ENCODE assay signal across 27 mouse cellular contexts in the genomic region with DNA sequence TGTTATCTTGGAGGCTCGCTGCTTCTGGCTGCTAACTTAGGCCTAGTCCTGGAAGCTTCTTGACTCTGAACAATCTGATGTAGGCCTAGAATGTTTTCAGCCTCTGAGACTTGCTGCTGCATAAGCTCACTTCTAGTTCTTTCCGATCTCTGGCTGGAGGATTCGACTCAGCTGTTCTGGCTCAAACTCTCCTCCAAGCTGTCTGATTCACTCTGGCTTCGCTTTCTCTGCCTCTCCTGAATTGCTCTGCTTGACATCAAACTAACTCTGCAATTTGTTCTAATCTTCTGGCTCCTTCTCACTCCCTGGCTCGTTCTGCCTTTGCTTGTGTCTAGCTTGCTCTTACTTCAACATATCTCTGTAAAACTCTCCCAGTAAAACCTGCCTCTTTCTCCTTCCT.
DNase-seq lines count a peak whose midpoint lies in the region; ATAC-seq lines count a peak whose summit lies in the region.
"Had no signal": no experiment of that assay in that cellular context is flagged by ENCODE, and none has a peak within 500 bp of the region (broad histone marks: within the 10 kb centered on the region; RNA-seq: fewer than 3 reads in every experiment).

No protein-coding gene starts in this region.

- H3K36me3 ChIP-seq in heart, embryonic 12.5 days: no peaks in the 10 kb centered on the region
- H3K36me3 ChIP-seq: forebrain, embryonic 10.5 days; forebrain, embryonic 15.5 days; hindbrain, embryonic 10.5 days; limb, embryonic 13.5 days; midbrain, embryonic 13.5 days; neural tube, embryonic 13.5 days had no signal

- no peak overlapping the region for H3K9ac ChIP-seq in heart, embryonic 12.5 days
- H3K9ac ChIP-seq: forebrain, embryonic 15.5 days; limb, embryonic 13.5 days; midbrain, embryonic 13.5 days; neural tube, embryonic 13.5 days had no signal

- WGBS in heart, embryonic 12.5 days: 72% methylated on average over 5 of the region's 5 CpGs

- no peak overlapping the region for H3K4me3 ChIP-seq in heart, embryonic 12.5 days
- H3K4me3 ChIP-seq: forebrain, embryonic 10.5 days; forebrain, embryonic 15.5 days; hindbrain, embryonic 10.5 days; layer of hippocampus, adult 2 months; left cerebral cortex, adult 2 months; limb, embryonic 13.5 days; midbrain, embryonic 13.5 days; neural tube, embryonic 13.5 days had no signal

- H3K4me2 ChIP-seq in heart, embryonic 12.5 days: no peak overlapping the region
- H3K4me2 ChIP-seq: forebrain, embryonic 15.5 days; limb, embryonic 13.5 days; liver, embryonic 11.5 days; midbrain, embryonic 13.5 days; neural tube, embryonic 13.5 days had no signal

- H3K9me3 ChIP-seq in heart, embryonic 12.5 days (replicated peaks): no peaks in the 10 kb centered on the region
- H3K9me3 ChIP-seq: forebrain, embryonic 10.5 days; forebrain, embryonic 15.5 days; hindbrain, embryonic 10.5 days; limb, embryonic 13.5 days; midbrain, embryonic 13.5 days; neural tube, embryonic 13.5 days had no signal

- DNase-seq in heart, adult 18-20 months: peak; percentile 17 to 23
- DNase-seq in lung, postnatal 36 days: peak; percentile 33
- DNase-seq in lung, postnatal 14 days: no peak
- peak; percentile 15 to 43 for DNase-seq in heart, postnatal 14 days
- no peak for DNase-seq in embryo, embryonic 10 days (ENCODE audit: low spot score)
- DNase-seq in kidney, adult 8-10 months: no peak
- DNase-seq: adrenal gland, postnatal 14 days; cerebellum, adult 18-20 months; cerebellum, postnatal 10 days; gastrocnemius, postnatal 36 days; kidney, adult 18-20 months; kidney, postnatal 36 days; right cerebral cortex, postnatal 4 days; thymus, adult 2 months; thymus, postnatal 36 days had no signal

- no peaks in the 10 kb centered on the region for H3K27me3 ChIP-seq in heart, embryonic 12.5 days (replicated peaks)
- H3K27me3 ChIP-seq: forebrain, embryonic 15.5 days; limb, embryonic 13.5 days; midbrain, embryonic 13.5 days; neural tube, embryonic 13.5 days had no signal

- no peak overlapping the region for H3K27ac ChIP-seq in heart, embryonic 12.5 days (ENCODE audit: poor library complexity, severe bottlenecking)
- H3K27ac ChIP-seq: forebrain, embryonic 10.5 days; forebrain, embryonic 15.5 days; hindbrain, embryonic 10.5 days; layer of hippocampus, adult 2 months; left cerebral cortex, adult 2 months; limb, embryonic 13.5 days; macrophage; midbrain, embryonic 13.5 days; neural tube, embryonic 13.5 days had no signal

- H3K4me1 ChIP-seq in heart, embryonic 12.5 days (replicated peaks): no peaks in the 10 kb centered on the region
- H3K4me1 ChIP-seq: forebrain, embryonic 10.5 days; forebrain, embryonic 15.5 days; hindbrain, embryonic 10.5 days; limb, embryonic 13.5 days; midbrain, embryonic 13.5 days; neural tube, embryonic 13.5 days had no signal

- no peak for ATAC-seq in heart, embryonic 12.5 days (ENCODE audit: insufficient number of reproducible peaks, low FRiP score)
- ATAC-seq: forebrain, embryonic 15.5 days; hindbrain, embryonic 16.5 days; midbrain, embryonic 13.5 days had no signal

- intact Hi-C loops in heart, postnatal 14 days (cut with DNase I): no loop called here

Comparison
In these comparisons a context has a peak if more than half of its experiments do, and no peak if none do; other contexts are left out.
1. DNase-seq: peak in heart, adult 18-20 months (2 of 2), lung, postnatal 36 days (single experiment) and heart, postnatal 14 days (2 of 2); none in lung, postnatal 14 days (single experiment), embryo, embryonic 10 days (single experiment) and kidney, adult 8-10 months (0 of 2).